Mouse (Mus musculus) neural tube, embryonic 12.5 days (tissue): Measurements from ENCODE around the gene Oip5. TPM values are rescaled to one million over a fixed set of nuclear protein-coding genes. Genes with fewer than 3 reads are reported as not detected.
A peak's percentile ranks its signal among the peaks of the same experiment; 100 is the strongest.
"Not testable (repeated sequence)": the region's sequence is repeated elsewhere in the genome, so short reads cannot be mapped to it uniquely, and the experiment has no call there.

Experiments
- ATAC-seq: fragments of 200-750 bp; cut with Nextera tagmentation; 2 replicates; pipeline ENCODE4 v1.8.0; 2017; ENCODE audit warnings: low read depth, mild to moderate bottlenecking, moderate TSS enrichment, moderate library complexity; ENCODE audit not compliant: low FRiP score
- H3K27ac ChIP-seq: fragments of 300-500 bp; sonication (generic); 2 replicates; pipeline ENCODE4 v1.5.1; 2016
- H3K27me3 ChIP-seq: fragments of 300-500 bp; sonication (generic); replicated peaks from 2 replicates; pipeline ENCODE4 v1.6.1; 2016; ENCODE audit warnings: mild to moderate bottlenecking
- H3K36me3 ChIP-seq: fragments of 300-500 bp; sonication (generic); 2 replicates; pipeline ENCODE4 v1.6.1; 2016; ENCODE audit warnings: mild to moderate bottlenecking
- H3K4me1 ChIP-seq: fragments of 300-500 bp; sonication (generic); 2 replicates; pipeline ENCODE4 v1.6.1; 2016
- H3K4me2 ChIP-seq: fragments of 300-500 bp; sonication (generic); replicated peaks from 2 replicates; pipeline ENCODE4 v1.6.1; 2016; ENCODE audit warnings: mild to moderate bottlenecking
- H3K4me3 ChIP-seq: fragments of 300-500 bp; sonication (generic); 2 replicates; pipeline ENCODE4 v1.5.1; 2016
- H3K9ac ChIP-seq: fragments of 300-500 bp; sonication (generic); 2 replicates; pipeline ENCODE4 v1.6.1; 2016; ENCODE audit warnings: mild to moderate bottlenecking
- H3K9me3 ChIP-seq: fragments of 300-500 bp; sonication (generic); 2 replicates; pipeline ENCODE4 v1.6.1; 2016; ENCODE audit warnings: mild to moderate bottlenecking
- WGBS: fragments of 180-500 bp; shearing (Covaris S2); methylation state at CpG from one replicate; pipeline ENCODE4 v1.1.7; 2016; 5-methylcytosine and 5-hydroxymethylcytosine counted together
- polyA plus RNA-seq: library from polyadenylated mRNA; unstranded; fragments of >200 nt; fragmentation: Nextera tagmentation; extraction: Ambion mirVana; gene quantifications from 2 replicates; pipeline ENCODE4 v1.2.1, GENCODE M21; 2016

The Oip5 gene
- polyA plus RNA-seq, 1 experiment from 2014 or later: 19.4 TPM

GRCm38 (mm10) chr2:119603909-119604308, 14.4 kb downstream of the Oip5 start:
- no peaks in the 10 kb centered on the region for H3K9me3 ChIP-seq
- H3K4me3 ChIP-seq: no peak overlapping the region
- H3K36me3 ChIP-seq: peaks cover 62% of the 10 kb centered on the region
- H3K9ac ChIP-seq: no peak overlapping the region
- H3K27ac ChIP-seq: no peak overlapping the region
- H3K27me3 ChIP-seq: no peaks in the 10 kb centered on the region
- H3K4me1 ChIP-seq: no peaks in the 10 kb centered on the region
- H3K4me2 ChIP-seq: no peak overlapping the region
- ATAC-seq: no peak
- WGBS: 90% methylated on average over 2 of the region's 2 CpGs

- ATAC-seq: no peak
- Histone ChIP-seq H3K9ac (no peak overlapping the region), H3K27me3 (no peaks in the 10 kb centered on the region), H3K9me3 (no peaks in the 10 kb centered on the region), H3K27ac (no peak overlapping the region), H3K4me1 (no peaks in the 10 kb centered on the region), H3K4me2 (no peak overlapping the region), H3K4me3 (no peak overlapping the region), H3K36me3 (peaks cover 63% of the 10 kb centered on the region)
- WGBS: 89% methylated on average over 1 of the region's 1 CpGs
Measured at GRCm38 (mm10) chr2:119602488-119602887, 15.8 kb downstream of the Oip5 start.

GRCm38 (mm10) chr2:119601575-119601974, 16.7 kb downstream of the Oip5 start:
- H3K36me3 ChIP-seq: peaks cover 64% of the 10 kb centered on the region
- ATAC-seq: not testable (repeated sequence)

GRCm38 (mm10) chr2:119601027-119601426, 17.2 kb downstream of the Oip5 start:
- Histone ChIP-seq H3K4me3 (no peak overlapping the region), H3K4me1 (no peaks in the 10 kb centered on the region), H3K9ac (no peak overlapping the region), H3K27me3 (no peaks in the 10 kb centered on the region), H3K27ac (no peak overlapping the region), H3K4me2 (no peak overlapping the region), H3K9me3 (no peaks in the 10 kb centered on the region), H3K36me3 (peaks cover 63% of the 10 kb centered on the region)
- ATAC-seq: no peak
- 85% methylated on average over 4 of the region's 4 CpGs for WGBS

More at GRCm38 (mm10) chr2:119601575-119601974, 16.7 kb downstream of the Oip5 start:
- not testable (repeated sequence) for H3K27me3 ChIP-seq, H3K9me3 ChIP-seq, H3K4me1 ChIP-seq, H3K9ac ChIP-seq, H3K4me3 ChIP-seq, H3K27ac ChIP-seq
- H3K4me2 ChIP-seq: 0 out of 2 replicates have a peak overlapping the region, but pooled peaks have one; percentile 5
- whole genome bisulfite sequencing: 86% methylated on average over 3 of the region's 3 CpGs

- Histone ChIP-seq H3K36me3 (peaks cover 37% of the 10 kb centered on the region), H3K9ac (no peak overlapping the region), H3K27me3 (no peaks in the 10 kb centered on the region), H3K4me2 (no peak overlapping the region), H3K4me1 (peaks cover 12% of the 10 kb centered on the region), H3K4me3 (no peak overlapping the region), H3K27ac (no peak overlapping the region), H3K9me3 (no peaks in the 10 kb centered on the region)
- 95% methylated on average over 8 of the region's 8 CpGs for WGBS
- no peak for ATAC-seq
Measured at GRCm38 (mm10) chr2:119596781-119597330, 21.4 kb downstream of the Oip5 start.

- H3K4me1 ChIP-seq: peaks cover 12% of the 10 kb centered on the region
- 58% methylated on average over 4 of the region's 4 CpGs for WGBS
- H3K27me3 ChIP-seq: no peaks in the 10 kb centered on the region
- H3K9ac ChIP-seq: peak overlapping the region; percentile 91
- H3K9me3 ChIP-seq: no peaks in the 10 kb centered on the region
- H3K27ac ChIP-seq: no peak overlapping the region
- H3K4me3 ChIP-seq: peak overlapping the region; percentile 95
- H3K4me2 ChIP-seq: peak overlapping the region; percentile 71
- H3K36me3 ChIP-seq: peaks cover 38% of the 10 kb centered on the region
- no peak for ATAC-seq
Measured at GRCm38 (mm10) chr2:119595308-119595707, 23.0 kb downstream of the Oip5 start.

- Histone ChIP-seq H3K27ac (peak overlapping the region; percentile 59), H3K27me3 (no peaks in the 10 kb centered on the region), H3K4me1 (peaks cover 12% of the 10 kb centered on the region), H3K4me2 (peak overlapping the region; percentile 71), H3K9me3 (no peaks in the 10 kb centered on the region), H3K9ac (peak overlapping the region; percentile 91), H3K36me3 (peaks cover 31% of the 10 kb centered on the region), H3K4me3 (peak overlapping the region; percentile 95)
- peak; percentile 97 for ATAC-seq
- WGBS: under 1% methylated on average over 61 of the region's 61 CpGs
Measured at GRCm38 (mm10) chr2:119594113-119594981, 23.9 kb downstream of the Oip5 start.

- Histone ChIP-seq H3K4me3 (peak overlapping the region; percentile 95; the same call in 1 of the 2 replicates), H3K27me3 (no peaks in the 10 kb centered on the region), H3K9ac (no peak overlapping the region), H3K9me3 (no peaks in the 10 kb centered on the region), H3K27ac (no peak overlapping the region), H3K4me2 (peak overlapping the region; percentile 71), H3K36me3 (peaks cover 27% of the 10 kb centered on the region), H3K4me1 (peaks cover 12% of the 10 kb centered on the region)
- peak; percentile 19; the same call in 1 of the 2 replicates for ATAC-seq
- 7% methylated on average over 7 of the region's 7 CpGs for WGBS
Measured at GRCm38 (mm10) chr2:119593765-119594112, 24.5 kb downstream of the Oip5 start.

GRCm38 (mm10) chr2:119591247-119591646, 27.0 kb downstream of the Oip5 start:
- no peaks in the 10 kb centered on the region for H3K27me3 ChIP-seq
- H3K36me3 ChIP-seq: peaks cover 7% of the 10 kb centered on the region
- 94% methylated on average over 3 of the region's 3 CpGs for WGBS
- H3K9ac ChIP-seq: no peak overlapping the region
- H3K9me3 ChIP-seq: no peaks in the 10 kb centered on the region
- no peak overlapping the region for H3K4me2 ChIP-seq
- H3K4me1 ChIP-seq: peaks cover 12% of the 10 kb centered on the region
- H3K4me3 ChIP-seq: no peak overlapping the region
- H3K27ac ChIP-seq: no peak overlapping the region
- no peak for ATAC-seq

- 21% methylated on average over 4 of the region's 4 CpGs for WGBS
- no peak overlapping the region for H3K4me2 ChIP-seq
- peaks cover 10% of the 10 kb centered on the region for H3K36me3 ChIP-seq
- no peaks in the 10 kb centered on the region for H3K4me1 ChIP-seq
- no peak overlapping the region for H3K4me3 ChIP-seq
- H3K27ac ChIP-seq: no peak overlapping the region
- no peaks in the 10 kb centered on the region for H3K27me3 ChIP-seq
- ATAC-seq: no peak
- H3K9ac ChIP-seq: no peak overlapping the region
- no peaks in the 10 kb centered on the region for H3K9me3 ChIP-seq
Measured at GRCm38 (mm10) chr2:119587383-119587782, 30.9 kb downstream of the Oip5 start.

- no peaks in the 10 kb centered on the region for H3K9me3 ChIP-seq
- H3K4me3 ChIP-seq: no peak overlapping the region
- no peak overlapping the region for H3K4me2 ChIP-seq
- no peak for ATAC-seq
- H3K4me1 ChIP-seq: no peaks in the 10 kb centered on the region
- H3K9ac ChIP-seq: no peak overlapping the region
- H3K27ac ChIP-seq: no peak overlapping the region
- peaks cover 15% of the 10 kb centered on the region for H3K36me3 ChIP-seq
- 91% methylated on average over 8 of the region's 8 CpGs for WGBS
- H3K27me3 ChIP-seq: no peaks in the 10 kb centered on the region
Measured at GRCm38 (mm10) chr2:119584282-119584681, 34.0 kb downstream of the Oip5 start.

GRCm38 (mm10) chr2:119583439-119583838, 34.8 kb downstream of the Oip5 start:
- H3K4me3 ChIP-seq: no peak overlapping the region
- no peak overlapping the region for H3K4me2 ChIP-seq
- 70% methylated on average over 2 of the region's 2 CpGs for WGBS
- ATAC-seq: no peak
- H3K27me3 ChIP-seq: no peaks in the 10 kb centered on the region
- no peaks in the 10 kb centered on the region for H3K9me3 ChIP-seq
- no peaks in the 10 kb centered on the region for H3K4me1 ChIP-seq
- H3K36me3 ChIP-seq: peaks cover 15% of the 10 kb centered on the region
- H3K27ac ChIP-seq: no peak overlapping the region
- H3K9ac ChIP-seq: no peak overlapping the region
